Mouse (Mus musculus) MEL (cell line): Measurements from ENCODE around the gene Tmem255a. TPM values are rescaled to one million over a fixed set of nuclear protein-coding genes. Genes with fewer than 3 reads are reported as not detected.

Experiments used
- DNase-seq: peaks from one replicate; pipeline ENCODE4 v3.0.0; 2011; ENCODE audit warnings: low read depth, low spot score
- H3K27ac ChIP-seq: 2 replicates; pipeline ENCODE4 v1.5.1; 2012; ENCODE audit warnings: low read depth, mild to moderate bottlenecking, control low read depth, low read length, moderate library complexity; ENCODE audit not compliant: control insufficient read depth
- H3K27me3 ChIP-seq, 2 experiments: fragments of 150-350 bp in 1 of 2; sonication (generic) in 1 of 2; 2 replicates each; pipeline ENCODE4 v1.6.1; 2012; ENCODE audit warnings: low read length in 2 of 2, mild to moderate bottlenecking in 2 of 2, improper control_type of control experiment in 1 of 2, moderate library complexity in 1 of 2; ENCODE audit not compliant: insufficient read depth in 2 of 2, control insufficient read depth in 1 of 2
- H3K36me3 ChIP-seq, 2 experiments: 2 replicates each; pipeline ENCODE4 v1.6.1; 2012 to 2014; ENCODE audit warnings: low read length in 2 of 2, improper control_type of control experiment in 1 of 2, inconsistent platforms in 1 of 2, mild to moderate bottlenecking in 1 of 2; ENCODE audit not compliant: insufficient read depth in 2 of 2, control insufficient read depth in 1 of 2
- H3K4me1 ChIP-seq, 2 experiments: fragments of 150-350 bp in 1 of 2; sonication (generic) in 1 of 2; 2 replicates each; pipeline ENCODE4 v1.6.1; 2012; ENCODE audit warnings: low read length in 2 of 2, improper control_type of control experiment in 1 of 2, mild to moderate bottlenecking in 1 of 2; ENCODE audit not compliant: insufficient read depth in 2 of 2, control insufficient read depth in 1 of 2
- H3K4me3 ChIP-seq, 2 experiments: fragments of 150-350 bp in 1 of 2; sonication (generic) in 1 of 2; 2 replicates each; pipeline ENCODE4 v1.5.1; 2012; ENCODE audit warnings: low read depth in 2 of 2, low read length in 2 of 2, mild to moderate bottlenecking in 2 of 2, moderate library complexity in 2 of 2, control low read depth in 1 of 2, improper control_type of control experiment in 1 of 2; ENCODE audit not compliant: control insufficient read depth in 1 of 2, insufficient read depth in 1 of 2
- H3K79me2 ChIP-seq: 2 replicates; pipeline ENCODE4 v1.6.1; 2012; ENCODE audit warnings: mild to moderate bottlenecking, low read length, moderate library complexity; ENCODE audit not compliant: control insufficient read depth, poor library complexity, insufficient read depth
- H3K9ac ChIP-seq: 2 replicates; pipeline ENCODE4 v1.6.1; 2012; ENCODE audit warnings: low read depth, mild to moderate bottlenecking, control low read depth, low read length, moderate library complexity; ENCODE audit not compliant: control insufficient read depth, poor library complexity, severe bottlenecking
- H3K9me3 ChIP-seq: fragments of 150-350 bp; sonication (generic); replicated peaks from 2 replicates; pipeline ENCODE4 v1.6.1; 2012; ENCODE audit warnings: mild to moderate bottlenecking, low read length, improper control_type of control experiment, moderate library complexity; ENCODE audit not compliant: insufficient read depth
- CTCF ChIP-seq, 3 experiments: IDR thresholded peaks in 2 of 3; conservative IDR thresholded peaks in 1 of 3; 2 replicates each; pipeline ENCODE4 v1.5.1; 2011 to 2012; ENCODE audit warnings: low read length in 3 of 3, low read depth in 2 of 3, mild to moderate bottlenecking in 2 of 3, improper control_type of control experiment in 1 of 3, inconsistent platforms in 1 of 3, mixed read lengths in 1 of 3, moderate library complexity in 1 of 3; ENCODE audit not compliant: control insufficient read depth in 1 of 3, insufficient read depth in 1 of 3, poor library complexity in 1 of 3, severe bottlenecking in 1 of 3
- EP300 ChIP-seq, 2 experiments: IDR thresholded peaks; 2 replicates each; pipeline ENCODE4 v1.6.1; 2011; ENCODE audit warnings: improper control_type of control experiment in 2 of 2, low read length in 2 of 2, low read depth in 1 of 2, mild to moderate bottlenecking in 1 of 2
- GATA1 ChIP-seq: IDR thresholded peaks from 2 replicates; pipeline ENCODE4 v1.6.1; 2011; ENCODE audit warnings: low read depth, low read length, improper control_type of control experiment
- JUND ChIP-seq: IDR thresholded peaks from 2 replicates; pipeline ENCODE4 v1.6.1; 2011; ENCODE audit warnings: low read depth, mild to moderate bottlenecking, improper control_type of control experiment, low read length
- KAT2A ChIP-seq: conservative IDR thresholded peaks from 2 replicates; pipeline ENCODE4 v1.6.1; 2012; ENCODE audit warnings: low read depth, low read length, improper control_type of control experiment, inconsistent platforms
- MAFK ChIP-seq: IDR thresholded peaks from 2 replicates; pipeline ENCODE4 v1.6.1; 2011; ENCODE audit warnings: low read depth, mild to moderate bottlenecking, low read length, improper control_type of control experiment, borderline replicate concordance
- MAX ChIP-seq: IDR thresholded peaks from 2 replicates; pipeline ENCODE4 v1.6.1; 2011; ENCODE audit warnings: low read length, improper control_type of control experiment
- MAZ ChIP-seq: IDR thresholded peaks from 2 replicates; pipeline ENCODE4 v1.6.1; 2012; ENCODE audit warnings: low read depth, mild to moderate bottlenecking, inconsistent platforms, low read length, improper control_type of control experiment
- MEF2A ChIP-seq: IDR thresholded peaks from 2 replicates; pipeline ENCODE4 v1.6.1; 2014; ENCODE audit warnings: low read depth, mild to moderate bottlenecking, inconsistent platforms, low read length, improper control_type of control experiment; ENCODE audit not compliant: poor library complexity, insufficient replicate concordance, severe bottlenecking; ENCODE audit errors: extremely low read depth
- NRF1 ChIP-seq: IDR thresholded peaks from 2 replicates; pipeline ENCODE4 v1.6.1; 2014; ENCODE audit warnings: low read depth, mild to moderate bottlenecking, inconsistent platforms, low read length, improper control_type of control experiment, moderate library complexity; ENCODE audit not compliant: poor library complexity, insufficient read depth, severe bottlenecking
- POLR2AphosphoS2 ChIP-seq: IDR thresholded peaks from 2 replicates; pipeline ENCODE4 v1.6.1; 2011; ENCODE audit warnings: low read length, improper control_type of control experiment
- RAD21 ChIP-seq: IDR thresholded peaks from 2 replicates; pipeline ENCODE4 v1.6.1; 2011; ENCODE audit warnings: mild to moderate bottlenecking, low read depth, low read length, improper control_type of control experiment
- SMC3 ChIP-seq: IDR thresholded peaks from 2 replicates; pipeline ENCODE4 v1.6.1; 2011; ENCODE audit warnings: low read depth, low read length, improper control_type of control experiment
- TCF12 ChIP-seq: IDR thresholded peaks from 2 replicates; pipeline ENCODE4 v1.6.1; 2014; ENCODE audit warnings: low read depth, mild to moderate bottlenecking, inconsistent platforms, low read length, improper control_type of control experiment, moderate library complexity
- UBTF ChIP-seq: IDR thresholded peaks from 2 replicates; pipeline ENCODE4 v1.6.1; 2012; ENCODE audit warnings: low read depth, mild to moderate bottlenecking, inconsistent platforms, low read length, improper control_type of control experiment, moderate library complexity, borderline replicate concordance; ENCODE audit not compliant: insufficient read depth
- USF1 ChIP-seq: IDR thresholded peaks from 2 replicates; pipeline ENCODE4 v1.6.1; 2014; ENCODE audit warnings: low read depth, mild to moderate bottlenecking, inconsistent platforms, low read length, improper control_type of control experiment, moderate library complexity
- ZC3H11A ChIP-seq: IDR thresholded peaks from 2 replicates; pipeline ENCODE4 v1.6.1; 2012; ENCODE audit warnings: low read depth, mild to moderate bottlenecking, inconsistent platforms, low read length, improper control_type of control experiment
- ZNF384 ChIP-seq: IDR thresholded peaks from 2 replicates; pipeline ENCODE4 v1.6.1; 2012; ENCODE audit warnings: low read depth, mild to moderate bottlenecking, inconsistent platforms, low read length, improper control_type of control experiment
- polyA plus RNA-seq, 2 experiments: library from polyadenylated mRNA; stranded (reverse) in 1 of 2; unstranded in 1 of 2; fragments of >175 nt in 1 of 2; fragments of >200 nt in 1 of 2; gene quantifications; 2 replicates each; pipeline versions ENCODE4 v1.2.1 to v1.2.4; 2012; ENCODE audit warnings: low replicate concordance in 2 of 2, low read depth in 1 of 2; ENCODE audit not compliant: insufficient read length in 2 of 2, insufficient read depth in 1 of 2, missing spikeins in 1 of 2
- total RNA-seq: library from RNA; depleted of rRNA; stranded (reverse); fragments of 300-350 nt; gene quantifications from 2 replicates; pipeline ENCODE4 v1.2.3, GENCODE M21; 2012

Tmem255a gene
- total and polyA plus RNA-seq, 3 experiments = 0.15 TPM; not detected in 2

DNA sequence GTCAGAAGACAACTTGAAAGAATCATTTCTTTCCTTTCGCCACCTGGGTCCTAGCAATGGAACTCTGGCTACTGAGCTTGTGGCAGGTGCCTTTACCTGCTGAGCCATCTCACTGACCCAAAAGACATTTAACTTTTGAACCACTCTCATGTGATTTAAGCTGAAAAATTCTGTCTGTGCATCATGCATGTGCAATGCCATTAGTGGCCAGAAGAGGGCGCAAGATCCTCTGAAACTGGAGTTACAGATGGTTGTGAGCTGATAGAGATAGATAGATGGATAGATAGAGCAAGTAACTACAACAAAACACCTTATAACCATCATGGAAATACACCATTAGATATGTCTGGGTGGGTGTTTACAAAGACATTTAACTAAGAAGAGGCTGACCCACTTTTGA is 14.5 kb downstream of the Tmem255a start:
- peak; percentile 31 for DNase-seq
- no peak overlapping the region for H3K9ac ChIP-seq
- H3K27ac ChIP-seq = no peak overlapping the region
- H3K79me2 ChIP-seq = no peaks in the 10 kb centered on the region
- no peaks in the 10 kb centered on the region for H3K36me3 ChIP-seq
- H3K4me1 ChIP-seq = no peaks in the 10 kb centered on the region
- H3K27me3 ChIP-seq = no peaks in the 10 kb centered on the region
- TF ChIP-seq USF1 (no peak), CTCF (IDR thresholded peaks at IDR 0.05 in 2 of 3, conservative IDR thresholded peaks at IDR 0.05 in 1 of 3; ENCODE audit: control insufficient read depth in 1 of 3, insufficient read depth in 1 of 3, low read depth in 2 of 3, low read length in 3 of 3, poor library complexity in 1 of 3, severe bottlenecking in 1 of 3) (peak; percentile 52 to 73 (median 57)), RAD21 (peak; percentile 47), MAX (no peak), SMC3 (peak; percentile 49), GATA1 (peak; percentile 30; the same call in 1 of the 2 replicates), ZC3H11A (0 out of 2 replicates have a peak, but pooled peaks have one; percentile 9)
- no peaks in the 10 kb centered on the region for H3K9me3 ChIP-seq
- no peak overlapping the region for H3K4me3 ChIP-seq

DNA sequence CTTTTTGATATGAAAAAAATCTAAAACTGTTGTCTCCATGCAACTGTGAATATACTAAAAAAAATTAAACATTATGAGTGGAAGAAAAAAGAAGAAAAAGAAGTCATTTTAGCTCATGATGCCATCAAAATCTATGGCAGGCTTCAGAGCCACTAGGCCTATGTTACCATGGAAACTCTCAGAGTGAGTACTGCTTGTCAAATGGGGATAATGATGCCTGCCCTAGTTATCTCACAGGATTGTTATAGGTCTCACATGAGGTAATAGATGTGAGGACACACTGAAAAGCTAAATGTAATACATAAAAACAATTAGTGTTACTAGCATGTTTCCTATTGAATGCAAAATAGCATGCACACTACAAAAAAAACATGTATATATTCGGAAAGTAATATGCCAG is 22.4 kb downstream of the Tmem255a start:
- Histone ChIP-seq H3K4me3 (no peak overlapping the region), H3K9me3 (no peaks in the 10 kb centered on the region), H3K27ac (no peak overlapping the region), H3K9ac (no peak overlapping the region), H3K79me2 (no peaks in the 10 kb centered on the region), H3K27me3 (no peaks in the 10 kb centered on the region; a peak in 1 of 4 replicates), H3K36me3 (no peaks in the 10 kb centered on the region), H3K4me1 (no peaks in the 10 kb centered on the region)
- no peak for DNase-seq
- no peak for TF ChIP-seq CTCF (IDR thresholded peaks at IDR 0.05 in 2 of 3, conservative IDR thresholded peaks at IDR 0.05 in 1 of 3; ENCODE audit: control insufficient read depth in 1 of 3, insufficient read depth in 1 of 3, low read depth in 2 of 3, low read length in 3 of 3, poor library complexity in 1 of 3, severe bottlenecking in 1 of 3)
- no peak for TF ChIP-seq UBTF
- TF ChIP-seq JUND = no peak
- TF ChIP-seq MEF2A = no peak
- no peak for TF ChIP-seq MAZ
- no peak for TF ChIP-seq POLR2AphosphoS2
- no peak for TF ChIP-seq GATA1
- TF ChIP-seq KAT2A = no peak
- TF ChIP-seq MAFK = no peak
- no peak for TF ChIP-seq NRF1
- TF ChIP-seq ZNF384 = no peak
- TF ChIP-seq EP300 (IDR thresholded peaks at IDR 0.05; ENCODE audit: low read depth in 1 of 2, low read length in 2 of 2) = no peak
- no peak for TF ChIP-seq TCF12
